Mouse (Mus musculus) neural tube, embryonic 14.5 days (tissue): Measurements from ENCODE around the gene Fam122a. TPM values are rescaled to one million over a fixed set of nuclear protein-coding genes. Genes with fewer than 3 reads are reported as not detected.
A peak's percentile ranks its signal among the peaks of the same experiment; 100 is the strongest.

Source experiments
- ATAC-seq: fragments of 200-750 bp; cut with Nextera tagmentation; 2 replicates; pipeline ENCODE4 v1.8.0; 2017; ENCODE audit warnings: low read depth, mild to moderate bottlenecking, moderate TSS enrichment, moderate library complexity
- H3K27ac ChIP-seq: fragments of 300-500 bp; sonication (generic); 2 replicates; pipeline ENCODE4 v1.5.1; 2014; ENCODE audit warnings: low read depth, mild to moderate bottlenecking, control low read depth, low read length, moderate library complexity, mixed read lengths
- H3K27me3 ChIP-seq: fragments of 300-500 bp; sonication (generic); 2 replicates; pipeline ENCODE4 v1.6.1; 2014; ENCODE audit warnings: low read length; ENCODE audit not compliant: control insufficient read depth, insufficient read depth
- H3K36me3 ChIP-seq: fragments of 300-500 bp; sonication (generic); 2 replicates; pipeline ENCODE4 v1.6.1; 2014; ENCODE audit warnings: low read length, mixed read lengths; ENCODE audit not compliant: control insufficient read depth, insufficient read depth
- H3K4me1 ChIP-seq: fragments of 300-500 bp; sonication (generic); 2 replicates; pipeline ENCODE4 v1.6.1; 2014; ENCODE audit warnings: low read length; ENCODE audit not compliant: control insufficient read depth, insufficient read depth
- H3K4me2 ChIP-seq: fragments of 300-500 bp; sonication (generic); 2 replicates; pipeline ENCODE4 v1.6.1; 2014; ENCODE audit warnings: mild to moderate bottlenecking, low read depth, low read length, control low read depth
- H3K4me3 ChIP-seq: fragments of 300-500 bp; sonication (generic); 2 replicates; pipeline ENCODE4 v1.5.1; 2014; ENCODE audit warnings: low read depth, low read length, control low read depth, mixed read lengths
- H3K9ac ChIP-seq: fragments of 300-500 bp; sonication (generic); replicated peaks from 2 replicates; pipeline ENCODE4 v1.6.1; 2014; ENCODE audit warnings: low read depth, mild to moderate bottlenecking, control low read depth, low read length, mixed read lengths
- H3K9me3 ChIP-seq: fragments of 300-500 bp; sonication (generic); 2 replicates; pipeline ENCODE4 v1.6.1; 2016; ENCODE audit warnings: low read length; ENCODE audit not compliant: control insufficient read depth
- WGBS: fragments of 180-500 bp; shearing (Covaris S2); extraction: QIAGEN DNeasy Blood & Tissue Kit; methylation state at CpG from one replicate; pipeline ENCODE4 v1.1.7; 2014; 5-methylcytosine and 5-hydroxymethylcytosine counted together
- polyA plus RNA-seq: library from polyadenylated mRNA; unstranded; fragments of >200 nt; fragmentation: Nextera tagmentation; extraction: Ambion mirVana; gene quantifications from 2 replicates; pipeline ENCODE4 v1.2.1, GENCODE M21; 2014

The Fam122a gene
- polyA plus RNA-seq, 1 experiment from 2014 or later: 62.5 TPM

- Histone ChIP-seq H3K36me3 (no peaks in the 10 kb centered on the region), H3K4me2 (no peak overlapping the region), H3K27me3 (no peaks in the 10 kb centered on the region), H3K9ac (no peak overlapping the region), H3K4me1 (no peaks in the 10 kb centered on the region), H3K9me3 (no peaks in the 10 kb centered on the region), H3K27ac (no peak overlapping the region), H3K4me3 (no peak overlapping the region)
- no peak for ATAC-seq
- WGBS: 85% methylated on average over 3 of the region's 3 CpGs
These were observed 22.1 kb upstream of the Fam122a start for GRCm38 (mm10) chr19:24499291-24499690.

- WGBS: 90% methylated on average over 4 of the region's 4 CpGs
- no peak for ATAC-seq
These were observed 16.7 kb upstream of the Fam122a start for GRCm38 (mm10) chr19:24493887-24494286.

GRCm38 (mm10) chr19:24491824-24492223 lies 14.7 kb upstream of the Fam122a start:
- ATAC-seq: no peak
- Histone ChIP-seq H3K4me3 (no peak overlapping the region), H3K9me3 (no peaks in the 10 kb centered on the region), H3K27ac (no peak overlapping the region), H3K4me2 (no peak overlapping the region), H3K4me1 (no peaks in the 10 kb centered on the region), H3K9ac (no peak overlapping the region), H3K27me3 (no peaks in the 10 kb centered on the region), H3K36me3 (no peaks in the 10 kb centered on the region)
- whole genome bisulfite sequencing: 15% methylated on average over 3 of the region's 3 CpGs

More at GRCm38 (mm10) chr19:24493887-24494286, 16.7 kb upstream of the Fam122a start:
- H3K9ac ChIP-seq: no peak overlapping the region
- no peaks in the 10 kb centered on the region for H3K4me1 ChIP-seq
- no peaks in the 10 kb centered on the region for H3K27me3 ChIP-seq
- no peaks in the 10 kb centered on the region for H3K36me3 ChIP-seq
- H3K4me2 ChIP-seq: no peak overlapping the region
- no peak overlapping the region for H3K27ac ChIP-seq
- no peaks in the 10 kb centered on the region for H3K9me3 ChIP-seq
- no peak overlapping the region for H3K4me3 ChIP-seq

GRCm38 (mm10) chr19:24490275-24490674 lies 13.1 kb upstream of the Fam122a start:
- H3K9ac ChIP-seq: no peak overlapping the region
- H3K4me1 ChIP-seq: no peaks in the 10 kb centered on the region
- no peak overlapping the region for H3K27ac ChIP-seq
- H3K9me3 ChIP-seq: no peaks in the 10 kb centered on the region
- no peak for ATAC-seq
- H3K4me2 ChIP-seq: no peak overlapping the region
- H3K27me3 ChIP-seq: no peaks in the 10 kb centered on the region
- H3K4me3 ChIP-seq: no peak overlapping the region
- no peaks in the 10 kb centered on the region for H3K36me3 ChIP-seq
- WGBS: 83% methylated on average over 5 of the region's 5 CpGs

DNA sequence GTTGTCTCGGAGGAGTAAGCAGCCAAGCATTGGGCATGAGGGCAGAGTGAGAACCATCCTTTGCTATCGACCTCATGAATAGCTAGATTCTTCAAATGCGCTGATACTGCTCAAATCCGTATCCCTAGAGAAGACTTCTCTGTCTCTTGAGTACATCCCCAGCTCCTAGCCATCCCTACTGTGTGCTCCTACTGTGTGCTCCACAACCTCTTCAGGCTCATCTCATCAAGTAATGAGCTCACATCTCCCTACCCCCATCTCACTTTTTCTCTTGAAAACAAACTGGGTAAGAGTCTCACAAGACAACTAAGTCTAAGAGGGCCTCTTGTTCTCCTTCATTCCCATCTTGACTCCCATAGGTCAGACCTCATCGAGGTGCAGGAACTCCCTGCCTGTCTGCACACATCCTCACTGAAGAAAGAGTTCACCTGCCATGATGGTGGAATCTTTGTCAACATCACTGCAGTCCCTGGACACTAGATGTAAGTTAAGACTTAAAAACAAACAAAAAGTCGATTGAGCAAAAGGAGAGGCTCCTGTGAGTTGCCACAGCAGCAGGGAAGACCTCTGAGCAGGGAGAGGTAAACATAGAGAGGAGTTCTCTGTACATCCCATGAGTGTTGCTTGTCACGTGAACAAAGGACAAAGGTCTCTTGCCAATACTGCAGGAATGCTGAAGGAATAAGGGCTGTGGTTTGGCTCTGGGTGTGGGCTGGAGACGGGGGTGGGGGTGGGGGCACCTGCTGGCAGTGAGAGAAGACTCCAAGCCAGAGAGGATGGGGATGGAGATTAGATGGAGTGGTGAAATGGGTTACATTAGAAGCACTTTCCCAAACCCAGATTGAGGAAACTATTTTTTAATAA lies 9.5 kb upstream of the Fam122a start:
- Histone ChIP-seq H3K27ac (no peak overlapping the region), H3K27me3 (no peaks in the 10 kb centered on the region), H3K9ac (no peak overlapping the region), H3K4me1 (no peaks in the 10 kb centered on the region), H3K4me3 (no peak overlapping the region), H3K4me2 (no peak overlapping the region), H3K36me3 (no peaks in the 10 kb centered on the region), H3K9me3 (no peaks in the 10 kb centered on the region)
- WGBS: 85% methylated on average over 8 of the region's 8 CpGs
- no peak for ATAC-seq

DNA sequence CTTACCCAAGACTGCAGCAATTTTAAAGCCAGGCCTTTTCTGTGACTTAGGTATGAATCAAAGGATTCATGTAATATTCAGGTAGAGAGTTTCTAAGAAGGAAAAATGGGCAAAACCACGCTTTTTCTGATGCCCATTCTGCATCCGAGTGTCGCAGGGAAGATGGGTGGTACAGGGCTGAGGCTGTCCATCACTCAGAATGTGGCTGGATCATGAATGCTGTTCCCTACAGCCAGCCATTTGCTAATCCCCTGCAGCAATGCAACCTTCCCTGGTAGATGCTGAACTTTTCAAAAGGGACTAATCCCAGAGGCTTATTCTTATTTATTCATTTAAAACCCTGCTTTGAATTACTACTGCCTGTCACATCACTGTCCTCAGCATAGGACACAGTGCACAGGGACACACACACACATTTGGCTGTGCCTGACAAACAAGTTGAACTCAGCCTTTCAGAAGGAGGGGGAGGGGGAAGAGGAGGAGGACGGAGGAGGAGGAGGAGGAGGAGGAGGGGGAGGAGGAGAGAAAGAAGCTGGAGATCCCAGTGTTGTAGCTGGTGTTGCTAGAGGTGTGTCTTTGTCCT lies 7.5 kb upstream of the Fam122a start:
- H3K9ac ChIP-seq: no peak overlapping the region
- no peak overlapping the region for H3K4me3 ChIP-seq
- H3K36me3 ChIP-seq: no peaks in the 10 kb centered on the region
- no peak for ATAC-seq
- no peak overlapping the region for H3K4me2 ChIP-seq
- no peaks in the 10 kb centered on the region for H3K27me3 ChIP-seq
- no peak overlapping the region for H3K27ac ChIP-seq
- 63% methylated on average over 4 of the region's 4 CpGs for WGBS
- H3K9me3 ChIP-seq: no peaks in the 10 kb centered on the region
- H3K4me1 ChIP-seq: no peaks in the 10 kb centered on the region

DNA sequence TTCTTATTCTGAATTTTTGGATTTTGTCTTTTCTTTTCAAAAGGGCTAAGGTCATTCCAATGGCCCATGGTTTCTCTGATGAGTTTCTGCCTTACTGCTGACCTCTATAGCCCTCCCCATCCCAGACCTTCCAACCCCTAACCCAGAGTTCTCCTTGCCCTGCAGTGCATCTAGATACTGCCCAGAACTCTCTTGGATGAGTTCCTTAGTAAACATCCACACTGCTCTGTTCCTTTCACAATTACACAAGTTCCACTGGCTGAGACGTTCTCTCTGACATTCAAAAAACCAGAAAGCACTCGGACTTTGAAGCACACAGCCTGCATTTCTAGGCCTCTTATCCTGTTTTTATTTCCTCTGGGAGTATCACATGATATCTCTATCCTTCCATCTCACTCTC lies 3.8 kb upstream of the Fam122a start:
- no peak for ATAC-seq
- 59% methylated on average over 2 of the region's 2 CpGs for WGBS

GRCm38 (mm10) chr19:24476461-24476860 lies 695 bp downstream of the Fam122a start:
- no peaks in the 10 kb centered on the region for H3K27me3 ChIP-seq
- H3K4me2 ChIP-seq: peak overlapping the region; percentile 80
- peak overlapping the region; percentile 83 for H3K4me3 ChIP-seq
- WGBS: under 1% methylated on average over 11 of the region's 11 CpGs
- H3K36me3 ChIP-seq: no peaks in the 10 kb centered on the region
- ATAC-seq: peak; percentile 12
- peak overlapping the region; percentile 95 for H3K27ac ChIP-seq
- peak overlapping the region; percentile 89 for H3K9ac ChIP-seq
- H3K9me3 ChIP-seq: no peaks in the 10 kb centered on the region
- peaks cover 17% of the 10 kb centered on the region for H3K4me1 ChIP-seq

More for the DNA sequence above, 3.8 kb upstream of the Fam122a start:
- Histone ChIP-seq H3K9me3 (no peaks in the 10 kb centered on the region), H3K27ac (no peak overlapping the region), H3K27me3 (no peaks in the 10 kb centered on the region), H3K4me2 (no peak overlapping the region), H3K4me3 (no peak overlapping the region), H3K4me1 (peaks cover 10% of the 10 kb centered on the region; the same call in 1 of the 2 replicates), H3K36me3 (no peaks in the 10 kb centered on the region), H3K9ac (no peak overlapping the region)

GRCm38 (mm10) chr19:24475281-24475680 lies 1.9 kb downstream of the Fam122a start:
- 81% methylated on average over 6 of the region's 6 CpGs for WGBS
- H3K4me3 ChIP-seq: no peak overlapping the region
- peak overlapping the region; percentile 16; the same call in 1 of the 2 replicates for H3K4me2 ChIP-seq
- no peaks in the 10 kb centered on the region for H3K9me3 ChIP-seq
- no peak overlapping the region for H3K27ac ChIP-seq
- H3K4me1 ChIP-seq: peaks cover 17% of the 10 kb centered on the region
- ATAC-seq: no peak
- H3K36me3 ChIP-seq: no peaks in the 10 kb centered on the region
- H3K27me3 ChIP-seq: no peaks in the 10 kb centered on the region
- H3K9ac ChIP-seq: no peak overlapping the region
